Mouse (Mus musculus): Measurements from ENCODE around the gene Htra3. TPM values are rescaled to one million over a fixed set of nuclear protein-coding genes. Genes with fewer than 3 reads are reported as not detected.

Htra3 gene
- polyA plus RNA-seq, 1 experiment from 2014 or later: 40.5 TPM

GRCm38 (mm10) chr5:35632841-35633240 is 46.7 kb downstream of the Htra3 start:
- Histone ChIP-seq H3K4me1 (ENCODE audit: insufficient read depth, low read depth, low read length) (no peaks in the 10 kb centered on the region), H3K9me3 (ENCODE audit: low read length) (no peaks in the 10 kb centered on the region), H3K27ac (ENCODE audit: low read length) (no peak overlapping the region), H3K4me3 (ENCODE audit: low read depth, low read length) (no peak overlapping the region), H3K9ac (replicated peaks; ENCODE audit: low read depth) (no peak overlapping the region), H3K27me3 (replicated peaks; ENCODE audit: insufficient read depth, low read length) (no peaks in the 10 kb centered on the region), H3K36me3 (ENCODE audit: insufficient read depth, low read length) (no peaks in the 10 kb centered on the region), H3K4me2 (replicated peaks; ENCODE audit: low read depth, low read length) (no peak overlapping the region)
- DNase-seq (ENCODE audit: low spot score) (no peak), ATAC-seq (no peak)
- TF ChIP-seq CTCF (IDR thresholded peaks at IDR 0.05) (no peak), EP300 (IDR thresholded peaks at IDR 0.05) (no peak)
- 86% methylated on average over 6 of the region's 6 CpGs for WGBS

- DNase-seq (ENCODE audit: low spot score) (no peak), ATAC-seq (no peak)
- Histone ChIP-seq H3K27me3 (replicated peaks; ENCODE audit: insufficient read depth, low read length) (no peaks in the 10 kb centered on the region), H3K9me3 (ENCODE audit: low read length) (no peaks in the 10 kb centered on the region), H3K36me3 (ENCODE audit: insufficient read depth, low read length) (no peaks in the 10 kb centered on the region), H3K4me2 (replicated peaks; ENCODE audit: low read depth, low read length) (no peak overlapping the region), H3K4me3 (ENCODE audit: low read depth, low read length) (no peak overlapping the region), H3K27ac (ENCODE audit: low read length) (no peak overlapping the region), H3K9ac (replicated peaks; ENCODE audit: low read depth) (no peak overlapping the region), H3K4me1 (ENCODE audit: insufficient read depth, low read depth, low read length) (no peaks in the 10 kb centered on the region)
- WGBS: 50% methylated on average over 5 of the region's 5 CpGs
- TF ChIP-seq EP300 (IDR thresholded peaks at IDR 0.05) (no peak), CTCF (IDR thresholded peaks at IDR 0.05) (no peak)
These were observed 47.8 kb downstream of the Htra3 start for GRCm38 (mm10) chr5:35631755-35632154.

- H3K27ac ChIP-seq (ENCODE audit: low read length): no peak overlapping the region
- no peak for DNase-seq (ENCODE audit: low spot score)
- no peaks in the 10 kb centered on the region for H3K27me3 ChIP-seq (replicated peaks; ENCODE audit: insufficient read depth, low read length)
- no peaks in the 10 kb centered on the region for H3K4me1 ChIP-seq (ENCODE audit: insufficient read depth, low read depth, low read length)
- WGBS: 76% methylated on average over 3 of the region's 3 CpGs
- H3K36me3 ChIP-seq (ENCODE audit: insufficient read depth, low read length): no peaks in the 10 kb centered on the region
- no peak overlapping the region for H3K4me3 ChIP-seq (ENCODE audit: low read depth, low read length)
- no peaks in the 10 kb centered on the region for H3K9me3 ChIP-seq (ENCODE audit: low read length)
- no peak overlapping the region for H3K9ac ChIP-seq (replicated peaks; ENCODE audit: low read depth)
- H3K4me2 ChIP-seq (replicated peaks; ENCODE audit: low read depth, low read length): no peak overlapping the region
- ATAC-seq: no peak; the same call in 1 of the 2 replicates
- TF ChIP-seq CTCF (IDR thresholded peaks at IDR 0.05) (no peak), EP300 (IDR thresholded peaks at IDR 0.05) (no peak)
These were observed 48.4 kb downstream of the Htra3 start for GRCm38 (mm10) chr5:35631224-35631623.

- H3K4me2 ChIP-seq (replicated peaks; ENCODE audit: low read depth, low read length): no peak overlapping the region
- no peaks in the 10 kb centered on the region for H3K27me3 ChIP-seq (replicated peaks; ENCODE audit: insufficient read depth, low read length)
- no peak overlapping the region for H3K4me3 ChIP-seq (ENCODE audit: low read depth, low read length)
- WGBS: 59% methylated on average over 1 of the region's 1 CpGs
- no peak for DNase-seq (ENCODE audit: low spot score)
- ATAC-seq: no peak
- TF ChIP-seq CTCF (IDR thresholded peaks at IDR 0.05): no peak
- no peak for TF ChIP-seq EP300 (IDR thresholded peaks at IDR 0.05)
- no peaks in the 10 kb centered on the region for H3K9me3 ChIP-seq (ENCODE audit: low read length)
- no peak overlapping the region for H3K27ac ChIP-seq (ENCODE audit: low read length)
- no peaks in the 10 kb centered on the region for H3K4me1 ChIP-seq (ENCODE audit: insufficient read depth, low read depth, low read length)
- H3K9ac ChIP-seq (replicated peaks; ENCODE audit: low read depth): no peak overlapping the region
- H3K36me3 ChIP-seq (ENCODE audit: insufficient read depth, low read length): no peaks in the 10 kb centered on the region
These were observed 48.9 kb downstream of the Htra3 start for GRCm38 (mm10) chr5:35630706-35631105.

- Histone ChIP-seq H3K9me3 (ENCODE audit: low read length) (no peaks in the 10 kb centered on the region), H3K4me2 (replicated peaks; ENCODE audit: low read depth, low read length) (no peak overlapping the region), H3K27me3 (replicated peaks; ENCODE audit: insufficient read depth, low read length) (no peaks in the 10 kb centered on the region), H3K4me1 (ENCODE audit: insufficient read depth, low read depth, low read length) (peaks cover 1% of the 10 kb centered on the region; the same call in 1 of the 2 replicates), H3K9ac (replicated peaks; ENCODE audit: low read depth) (no peak overlapping the region), H3K36me3 (ENCODE audit: insufficient read depth, low read length) (no peaks in the 10 kb centered on the region), H3K4me3 (ENCODE audit: low read depth, low read length) (no peak overlapping the region), H3K27ac (ENCODE audit: low read length) (no peak overlapping the region)
- ATAC-seq (no peak), DNase-seq (ENCODE audit: low spot score) (no peak)
- TF ChIP-seq EP300 (IDR thresholded peaks at IDR 0.05): no peak
- peak; percentile 53 for TF ChIP-seq CTCF (IDR thresholded peaks at IDR 0.05)
These were observed 50.2 kb downstream of the Htra3 start for GRCm38 (mm10) chr5:35629333-35629732.

- Histone ChIP-seq H3K4me2 (replicated peaks; ENCODE audit: low read depth, low read length) (no peak overlapping the region), H3K4me1 (ENCODE audit: insufficient read depth, low read depth, low read length) (peaks cover 6% of the 10 kb centered on the region; the same call in 1 of the 2 replicates), H3K27ac (ENCODE audit: low read length) (no peak overlapping the region), H3K9me3 (ENCODE audit: low read length) (no peaks in the 10 kb centered on the region), H3K9ac (replicated peaks; ENCODE audit: low read depth) (no peak overlapping the region), H3K36me3 (ENCODE audit: insufficient read depth, low read length) (no peaks in the 10 kb centered on the region), H3K27me3 (replicated peaks; ENCODE audit: insufficient read depth, low read length) (no peaks in the 10 kb centered on the region), H3K4me3 (ENCODE audit: low read depth, low read length) (no peak overlapping the region)
- ATAC-seq (peak; percentile 23; the same call in 1 of the 2 replicates), DNase-seq (ENCODE audit: low spot score) (peak; percentile 60)
- TF ChIP-seq EP300 (IDR thresholded peaks at IDR 0.05) (no peak), CTCF (IDR thresholded peaks at IDR 0.05) (no peak)
- WGBS: 21% methylated on average over 1 of the region's 1 CpGs
These were observed 50.9 kb downstream of the Htra3 start for GRCm38 (mm10) chr5:35628685-35629084.

- TF ChIP-seq EP300 (IDR thresholded peaks at IDR 0.05): no peak
- TF ChIP-seq CTCF (IDR thresholded peaks at IDR 0.05): peak; percentile 57
- H3K36me3 ChIP-seq (ENCODE audit: insufficient read depth, low read length): no peaks in the 10 kb centered on the region
- H3K27ac ChIP-seq (ENCODE audit: low read length): no peak overlapping the region
- no peak overlapping the region for H3K4me3 ChIP-seq (ENCODE audit: low read depth, low read length)
- H3K4me2 ChIP-seq (replicated peaks; ENCODE audit: low read depth, low read length): no peak overlapping the region
- H3K4me1 ChIP-seq (ENCODE audit: insufficient read depth, low read depth, low read length): peaks cover 6% of the 10 kb centered on the region; the same call in 1 of the 2 replicates
- no peaks in the 10 kb centered on the region for H3K27me3 ChIP-seq (replicated peaks; ENCODE audit: insufficient read depth, low read length)
- DNase-seq (ENCODE audit: low spot score): no peak
- ATAC-seq: no peak
- WGBS: 48% methylated on average over 7 of the region's 7 CpGs
- H3K9me3 ChIP-seq (ENCODE audit: low read length): no peaks in the 10 kb centered on the region
- H3K9ac ChIP-seq (replicated peaks; ENCODE audit: low read depth): no peak overlapping the region
These were observed 52.2 kb downstream of the Htra3 start for GRCm38 (mm10) chr5:35627307-35627840.

All from lung, postnatal 0 days (tissue).